Mouse (Mus musculus): Measurements from ENCODE around the gene Gbx1.
A peak's percentile ranks its signal among the peaks of the same experiment; 100 is the strongest.

GRCm38 (mm10) chr5:24483326-24483725 lies 43.7 kb downstream of the Gbx1 start:
- TF ChIP-seq CTCF (IDR thresholded peaks at IDR 0.05; ENCODE audit: low read depth) (peak; percentile 90), EP300 (IDR thresholded peaks at IDR 0.05; ENCODE audit: low read depth) (no peak)
